Mouse (Mus musculus) limb, embryonic 14.5 days (tissue): ENCODE measurements around the gene Nrip1. TPM values are rescaled to one million over a fixed set of nuclear protein-coding genes. Genes with fewer than 3 reads are reported as not detected.

Experiments
- ATAC-seq: fragments of 200-750 bp; cut with Nextera tagmentation; 2 replicates; pipeline ENCODE4 v1.8.0; 2017; ENCODE audit warnings: low read depth, moderate number of reproducible peaks, moderate TSS enrichment; ENCODE audit not compliant: low FRiP score
- DNase-seq: peaks from one replicate; pipeline ENCODE4 v3.0.0-alpha.2; 2015; ENCODE audit warnings: low spot score
- H3K27ac ChIP-seq: fragments of 300-500 bp; sonication (generic); replicated peaks from 2 replicates; pipeline ENCODE4 v1.5.1; 2014; ENCODE audit warnings: low read depth, mild to moderate bottlenecking, low read length, moderate library complexity, mixed read lengths
- H3K27me3 ChIP-seq: fragments of 300-500 bp; sonication (generic); 2 replicates; pipeline ENCODE4 v1.6.1; 2014; ENCODE audit warnings: low read length, mixed read lengths; ENCODE audit not compliant: control insufficient read depth, insufficient read depth
- H3K36me3 ChIP-seq: fragments of 300-500 bp; sonication (generic); 2 replicates; pipeline ENCODE4 v1.6.1; 2014; ENCODE audit warnings: mild to moderate bottlenecking, low read length, moderate library complexity, mixed read lengths; ENCODE audit not compliant: control insufficient read depth, insufficient read depth
- H3K4me1 ChIP-seq: fragments of 300-500 bp; sonication (generic); 2 replicates; pipeline ENCODE4 v1.6.1; 2014; ENCODE audit warnings: antibody characterized with exemption, low read length, mixed read lengths; ENCODE audit not compliant: control insufficient read depth, insufficient read depth
- H3K4me2 ChIP-seq: fragments of 300-500 bp; sonication (generic); replicated peaks from 2 replicates; pipeline ENCODE4 v1.6.1; 2014; ENCODE audit warnings: low read depth, mild to moderate bottlenecking, low read length, moderate library complexity; ENCODE audit not compliant: severe bottlenecking
- H3K4me3 ChIP-seq: fragments of 300-500 bp; sonication (generic); replicated peaks from 2 replicates; pipeline ENCODE4 v1.5.1; 2014; ENCODE audit warnings: low read length
- H3K9ac ChIP-seq: fragments of 300-500 bp; sonication (generic); 2 replicates; pipeline ENCODE4 v1.6.1; 2014; ENCODE audit warnings: mild to moderate bottlenecking, low read depth, low read length, moderate library complexity; ENCODE audit not compliant: severe bottlenecking
- H3K9me3 ChIP-seq: fragments of 300-500 bp; sonication (generic); 2 replicates; pipeline ENCODE4 v1.6.1; 2016; ENCODE audit warnings: low read length; ENCODE audit not compliant: control insufficient read depth
- POLR2A ChIP-seq: fragments of 200-500 bp; IDR thresholded peaks from 2 replicates; pipeline ENCODE4 v1.8.0; 2012; ENCODE audit warnings: inconsistent platforms, mild to moderate bottlenecking, moderate library complexity, borderline replicate concordance; ENCODE audit not compliant: insufficient read depth, insufficient read length; ENCODE audit errors: extremely low read depth
- WGBS: fragments of 180-500 bp; shearing (Covaris S2); extraction: QIAGEN DNeasy Blood & Tissue Kit; methylation state at CpG from one replicate; pipeline ENCODE4 v1.1.7; 2014; 5-methylcytosine and 5-hydroxymethylcytosine counted together
- polyA plus RNA-seq, 2 experiments: library from polyadenylated mRNA; depleted of rRNA in 1 of 2; stranded (reverse) in 1 of 2; unstranded in 1 of 2; fragments of >200 nt; fragmentation: Nextera tagmentation in 1 of 2; extraction: Ambion mirVana in 1 of 2; gene quantifications; 2 replicates each; pipeline versions ENCODE4 v1.2.1 to v1.2.3; 2012 to 2014

The Nrip1 gene
- polyA plus RNA-seq, 2 experiments = 6.9 to 37.3 TPM

DNA sequence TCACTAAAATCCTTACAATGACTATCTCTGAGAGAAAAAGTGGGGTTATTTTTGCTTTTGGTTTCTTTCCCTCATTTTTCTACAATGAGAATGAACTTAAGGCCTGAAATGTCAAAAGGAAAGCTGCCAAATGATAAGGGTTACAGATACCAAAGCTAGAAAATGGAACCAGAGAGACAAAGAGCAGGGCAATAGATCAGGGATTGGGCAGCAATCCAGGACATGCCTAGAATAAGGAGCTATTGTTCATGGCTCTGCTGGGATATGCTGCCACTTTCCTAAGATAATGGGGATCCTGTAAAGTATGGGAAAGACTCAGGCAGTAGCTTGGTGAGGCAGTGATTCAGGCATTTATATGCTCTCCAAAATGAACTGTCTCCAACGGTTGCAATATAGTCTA, 22.9 kb upstream of the Nrip1 start:
- no peak for TF ChIP-seq POLR2A
- WGBS = 82% methylated on average over 1 of the region's 1 CpGs
- no peak overlapping the region for H3K4me2 ChIP-seq
- DNase-seq (no peak), ATAC-seq (no peak)
- H3K36me3 ChIP-seq = no peaks in the 10 kb centered on the region
- H3K9ac ChIP-seq = no peak overlapping the region
- no peaks in the 10 kb centered on the region for H3K4me1 ChIP-seq
- H3K4me3 ChIP-seq = no peak overlapping the region
- no peak overlapping the region for H3K27ac ChIP-seq
- no peaks in the 10 kb centered on the region for H3K27me3 ChIP-seq
- no peaks in the 10 kb centered on the region for H3K9me3 ChIP-seq

GRCm38 (mm10) chr16:76393267-76393666, 19.6 kb upstream of the Nrip1 start:
- Histone ChIP-seq H3K9ac (no peak overlapping the region), H3K4me1 (no peaks in the 10 kb centered on the region), H3K27ac (no peak overlapping the region), H3K4me2 (no peak overlapping the region), H3K27me3 (no peaks in the 10 kb centered on the region), H3K36me3 (no peaks in the 10 kb centered on the region), H3K9me3 (no peaks in the 10 kb centered on the region), H3K4me3 (no peak overlapping the region)
- DNase-seq (no peak), ATAC-seq (no peak)
- 84% methylated on average over 3 of the region's 3 CpGs for WGBS
- TF ChIP-seq POLR2A = no peak

- no peak for ATAC-seq
- 71% methylated on average over 5 of the region's 5 CpGs for WGBS
Observed at GRCm38 (mm10) chr16:76386496-76386895, 12.9 kb upstream of the Nrip1 start.

GRCm38 (mm10) chr16:76386071-76386470, 12.4 kb upstream of the Nrip1 start:
- no peak overlapping the region for H3K27ac ChIP-seq
- no peak overlapping the region for H3K4me2 ChIP-seq
- TF ChIP-seq POLR2A = no peak
- no peaks in the 10 kb centered on the region for H3K9me3 ChIP-seq
- no peak overlapping the region for H3K4me3 ChIP-seq
- H3K27me3 ChIP-seq = no peaks in the 10 kb centered on the region
- no peaks in the 10 kb centered on the region for H3K4me1 ChIP-seq
- WGBS = 78% methylated on average over 4 of the region's 4 CpGs
- no peak overlapping the region for H3K9ac ChIP-seq
- ATAC-seq = no peak
- no peak for DNase-seq
- H3K36me3 ChIP-seq = no peaks in the 10 kb centered on the region

More at GRCm38 (mm10) chr16:76386496-76386895, 12.9 kb upstream of the Nrip1 start:
- no peak overlapping the region for H3K27ac ChIP-seq
- H3K4me3 ChIP-seq = no peak overlapping the region
- no peaks in the 10 kb centered on the region for H3K4me1 ChIP-seq
- no peaks in the 10 kb centered on the region for H3K36me3 ChIP-seq
- no peaks in the 10 kb centered on the region for H3K27me3 ChIP-seq
- no peak overlapping the region for H3K9ac ChIP-seq
- H3K9me3 ChIP-seq = no peaks in the 10 kb centered on the region
- H3K4me2 ChIP-seq = no peak overlapping the region
- DNase-seq = no peak
- TF ChIP-seq POLR2A = no peak

DNA sequence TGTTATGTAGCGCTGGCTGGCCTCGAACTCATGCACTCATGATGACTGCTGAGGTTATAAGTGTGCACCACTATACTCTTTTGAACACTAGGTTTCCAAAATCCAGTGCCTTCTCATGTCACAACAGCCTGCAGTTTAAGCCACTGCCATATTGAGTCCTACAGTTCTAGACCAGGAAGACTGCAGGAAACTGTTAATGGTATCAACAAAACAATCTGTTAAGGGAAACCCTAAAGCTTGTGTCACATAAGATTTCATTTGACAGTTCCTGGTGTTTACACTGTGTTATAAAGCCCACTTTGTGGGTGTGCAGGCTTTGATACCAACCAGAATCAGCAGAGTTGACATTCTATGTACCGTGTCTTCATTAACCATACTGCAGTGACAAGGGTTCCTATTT, 3.6 kb upstream of the Nrip1 start:
- H3K4me1 ChIP-seq = no peaks in the 10 kb centered on the region
- H3K36me3 ChIP-seq = no peaks in the 10 kb centered on the region
- no peak overlapping the region for H3K4me3 ChIP-seq
- DNase-seq = no peak
- ATAC-seq = no peak
- no peak overlapping the region for H3K9ac ChIP-seq
- no peak overlapping the region for H3K27ac ChIP-seq
- no peak overlapping the region for H3K4me2 ChIP-seq
- H3K27me3 ChIP-seq = no peaks in the 10 kb centered on the region
- H3K9me3 ChIP-seq = no peaks in the 10 kb centered on the region
- WGBS = 93% methylated on average over 3 of the region's 3 CpGs
- TF ChIP-seq POLR2A = no peak

DNA sequence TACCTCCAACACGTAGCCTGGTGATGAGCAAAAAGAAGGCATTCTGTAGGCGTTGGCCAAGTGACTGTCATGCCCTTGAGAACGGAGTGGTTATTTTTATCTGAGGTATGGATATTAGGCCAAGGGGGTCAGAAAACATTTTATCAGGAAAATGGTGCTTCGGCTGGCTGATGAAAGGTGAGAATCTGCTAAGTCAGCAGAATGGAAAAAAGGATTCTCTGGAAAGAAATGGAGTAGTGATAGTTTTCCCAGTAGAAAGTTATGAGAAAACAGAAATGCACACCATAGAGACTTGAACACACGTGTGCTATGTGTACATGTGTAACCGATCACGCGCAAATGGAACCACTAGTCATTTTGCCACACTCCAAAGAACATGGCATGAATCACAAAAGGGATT, 3.0 kb upstream of the Nrip1 start:
- Histone ChIP-seq H3K27ac (no peak overlapping the region), H3K36me3 (no peaks in the 10 kb centered on the region), H3K9me3 (no peaks in the 10 kb centered on the region), H3K4me1 (no peaks in the 10 kb centered on the region), H3K4me3 (no peak overlapping the region), H3K9ac (no peak overlapping the region), H3K4me2 (no peak overlapping the region), H3K27me3 (no peaks in the 10 kb centered on the region)
- no peak for DNase-seq
- 95% methylated on average over 8 of the region's 8 CpGs for WGBS
- no peak for ATAC-seq
- TF ChIP-seq POLR2A = no peak
